Mouse (Mus musculus) layer of hippocampus, postnatal 25 days (tissue): ENCODE measurements around the gene Ankrd10. TPM values are rescaled to one million over a fixed set of nuclear protein-coding genes. Genes with fewer than 3 reads are reported as not detected.

Experiments
- DNase-seq, 2 experiments: peaks; one replicate each; pipeline ENCODE4 v3.0.0; 2022; ENCODE audit warnings: mixed read lengths in 2 of 2, low spot score in 1 of 2; ENCODE audit errors: extremely low spot score in 1 of 2
- microRNA-seq, 2 experiments: library from miRNA; unstranded; fragments of <30 nt; microRNA quantifications; one replicate each; pipeline ENCODE4 v1.2.0; 2021
- total RNA-seq, 2 experiments: library from RNA; stranded (reverse); gene quantifications; 2 replicates each; pipeline ENCODE4 v1.2.3; 2021

Gene Ankrd10
- total RNA-seq, 2 experiments from 2014 or later, result 55.3 to 67.2 TPM

GRCm38 (mm10) chr8:11564236-11564635 is 71.3 kb downstream of the Ankrd10 start:
- DNase-seq, result no peak

Small RNA genes within 50 kb of the gene (microRNA-seq; reads per million reads assigned to microRNA genes)
- 0.40 to 1.8 reads per million in 2 experiments for gene Mir7238

Other genes with a start within 250 kb of the Ankrd10 start
- gene Rab20, start 157.0 kb downstream of the Ankrd10 start, total RNA-seq, result under 1 TPM; 0.20 to 0.26 TPM
- gene Naxd, start 138.3 kb downstream of the Ankrd10 start, total RNA-seq, result 10 to 100 TPM; 60.1 to 64.2 TPM
- 10 to 100 TPM; 21.7 to 24.3 TPM for gene Cars2, start 85.0 kb downstream of the Ankrd10 start, total RNA-seq
- gene Ing1, start 80.2 kb downstream of the Ankrd10 start, total RNA-seq, result 10 to 100 TPM; 36.6 to 41.9 TPM
- gene 1700016D06Rik, start 65.3 kb upstream of the Ankrd10 start, total RNA-seq, result not detected
- 100 to 1,000 TPM; 120 to 133 TPM for gene Arhgef7, start 92.0 kb upstream of the Ankrd10 start, total RNA-seq
- gene Tex29, start 204.7 kb upstream of the Ankrd10 start, total RNA-seq, result under 1 TPM in 1 of 2 experiments, not detected in 1; 0.85 TPM